Mouse (Mus musculus): ENCODE results near the gene Fam114a1. TPM values are rescaled to one million over a fixed set of nuclear protein-coding genes. Genes with fewer than 3 reads are reported as not detected.

The Fam114a1 gene
- total RNA-seq (2021): 10 to 100 TPM; 35.8 to 37.0 TPM

DNA sequence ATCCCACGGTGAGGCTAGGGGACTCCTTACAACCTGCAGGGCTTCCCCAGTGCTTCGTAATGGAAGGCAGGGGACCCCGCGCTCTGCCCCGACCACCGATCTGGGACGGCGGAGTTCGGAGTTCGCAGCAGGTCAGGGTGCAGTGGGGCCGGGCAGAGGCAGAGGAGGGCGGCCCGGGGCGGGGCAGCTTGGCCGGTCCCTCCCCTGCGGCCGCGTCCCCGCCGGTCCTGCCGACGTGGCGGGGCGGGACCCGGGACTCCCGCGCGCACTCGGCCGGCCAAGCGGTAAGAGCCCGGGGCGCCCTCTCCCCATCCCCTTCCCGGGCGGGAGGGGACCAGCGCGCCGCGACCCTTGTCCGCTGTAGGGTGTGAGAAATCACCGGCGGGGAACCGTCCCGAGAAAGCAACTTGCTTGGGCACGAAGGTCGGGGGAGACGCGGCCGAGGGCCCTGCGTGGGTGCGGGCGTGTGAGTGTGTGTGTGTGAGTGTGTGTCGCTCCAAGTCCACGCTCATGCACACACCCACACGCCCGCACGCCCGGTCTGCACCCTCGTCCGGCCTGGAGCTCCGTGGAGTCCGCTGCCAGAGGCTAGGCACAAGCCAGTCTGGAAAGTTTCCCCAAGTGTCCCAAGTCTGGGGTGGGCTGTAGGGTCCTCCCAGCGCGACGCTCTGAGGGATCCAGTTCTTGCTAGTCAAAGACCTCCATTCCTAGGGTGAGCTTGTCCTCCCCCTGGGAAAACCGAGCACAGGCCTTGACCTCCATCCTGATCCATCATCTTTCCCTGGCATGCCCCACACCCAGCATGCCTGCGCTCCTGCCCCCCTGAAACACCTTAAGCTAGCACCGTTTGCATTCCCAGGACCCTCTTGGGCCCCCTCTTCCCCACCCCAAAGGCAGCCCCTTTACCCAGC lies at the start of gene Fam114a1:
Gene Fam114a1, plus strand, starts transcription at position 211 of the 911 bp plus-strand sequence.
- peak; percentile 82 for DNase-seq

GRCm38 (mm10) chr5:64922891-64923381 lies 46.9 kb upstream of the Fam114a1 start:
- DNase-seq: no peak

DNA sequence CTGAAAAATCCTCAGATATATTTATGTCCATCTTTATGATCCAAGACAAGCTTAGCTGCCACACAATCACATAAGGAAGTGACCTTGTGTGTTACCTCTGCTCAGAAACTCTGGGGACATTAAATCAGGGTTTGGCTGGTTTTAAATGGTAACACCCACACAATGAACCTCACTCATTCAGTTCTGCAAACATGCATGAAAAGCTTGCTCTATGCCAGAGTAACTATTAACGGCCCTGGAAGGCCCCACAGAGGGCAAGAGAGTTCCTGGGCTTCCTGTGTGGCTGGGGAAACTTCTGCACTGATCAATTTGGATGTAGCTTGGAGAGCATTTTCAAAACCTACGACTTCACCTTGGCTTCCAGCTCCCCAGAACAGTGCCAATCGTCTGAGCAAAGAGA lies 37.7 kb upstream of the Fam114a1 start:
- no peak for DNase-seq

- no peak for DNase-seq
These were observed 37.1 kb upstream of the Fam114a1 start for GRCm38 (mm10) chr5:64932775-64933174.

- no peak for DNase-seq
These were observed 18.4 kb upstream of the Fam114a1 start for GRCm38 (mm10) chr5:64951486-64951885.

GRCm38 (mm10) chr5:64954931-64955330 lies 14.9 kb upstream of the Fam114a1 start:
- DNase-seq: no peak

- no peak for DNase-seq
These were observed 10.7 kb upstream of the Fam114a1 start for GRCm38 (mm10) chr5:64958991-64959842.

DNA sequence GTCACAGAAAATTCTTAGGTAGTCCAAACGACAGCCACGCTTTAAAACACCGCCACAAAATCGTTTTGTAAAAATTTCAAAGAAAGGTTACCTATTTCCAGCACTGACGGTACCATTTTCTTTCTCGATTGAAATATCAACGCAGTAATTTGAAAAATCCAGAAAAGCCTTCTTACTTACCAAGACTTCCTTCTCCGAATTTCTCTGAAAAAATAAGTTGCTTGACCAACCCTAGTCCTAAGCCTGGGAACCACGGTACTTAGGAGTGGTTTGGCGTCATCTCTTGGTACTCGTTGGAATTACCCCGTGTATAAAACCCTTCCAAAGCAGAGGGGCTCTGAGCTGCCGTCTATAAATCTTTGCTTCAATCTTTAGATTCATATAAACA lies 10.0 kb upstream of the Fam114a1 start, which contains the start of gene Tlr6:
Gene Tlr6, minus strand, starts transcription at position 255 of the 388 bp plus-strand sequence.
- peak; percentile 73 for DNase-seq

GRCm38 (mm10) chr5:64960857-64961391 lies 8.9 kb upstream of the Fam114a1 start:
- DNase-seq: no peak

GRCm38 (mm10) chr5:64963271-64963670 lies 6.6 kb upstream of the Fam114a1 start:
- DNase-seq: no peak

DNA sequence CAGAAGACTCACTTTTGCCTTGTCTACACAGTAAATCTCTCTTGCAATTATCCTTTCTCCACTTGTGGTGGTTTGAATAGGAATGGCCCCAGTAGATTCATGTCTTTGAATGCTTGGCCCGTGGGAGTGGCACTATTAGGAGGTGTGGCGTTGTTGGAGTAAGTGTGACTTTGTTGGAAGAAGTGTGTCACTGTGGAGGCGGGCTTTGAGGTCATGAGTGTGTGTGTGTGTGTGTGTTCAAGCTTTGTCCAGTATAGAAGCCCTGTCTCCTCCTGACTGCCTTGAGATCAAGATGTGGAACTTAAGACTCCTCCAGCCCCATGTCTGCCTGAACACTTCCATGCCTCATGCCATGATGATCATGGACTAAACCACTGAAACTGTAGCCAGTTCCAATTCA lies 6.1 kb upstream of the Fam114a1 start:
- no peak for DNase-seq

GRCm38 (mm10) chr5:64968961-64969860 lies 660 bp upstream of the Fam114a1 start:
- DNase-seq: peak; percentile 21

GRCm38 (mm10) chr5:64975121-64975520 lies 5.2 kb downstream of the Fam114a1 start:
- DNase-seq: no peak

GRCm38 (mm10) chr5:64977128-64977527 lies 7.3 kb downstream of the Fam114a1 start:
- no peak for DNase-seq

- no peak for DNase-seq
These were observed 16.1 kb downstream of the Fam114a1 start for GRCm38 (mm10) chr5:64985971-64986370.

GRCm38 (mm10) chr5:64989940-64990339 lies 20.1 kb downstream of the Fam114a1 start:
- DNase-seq: no peak

DNA sequence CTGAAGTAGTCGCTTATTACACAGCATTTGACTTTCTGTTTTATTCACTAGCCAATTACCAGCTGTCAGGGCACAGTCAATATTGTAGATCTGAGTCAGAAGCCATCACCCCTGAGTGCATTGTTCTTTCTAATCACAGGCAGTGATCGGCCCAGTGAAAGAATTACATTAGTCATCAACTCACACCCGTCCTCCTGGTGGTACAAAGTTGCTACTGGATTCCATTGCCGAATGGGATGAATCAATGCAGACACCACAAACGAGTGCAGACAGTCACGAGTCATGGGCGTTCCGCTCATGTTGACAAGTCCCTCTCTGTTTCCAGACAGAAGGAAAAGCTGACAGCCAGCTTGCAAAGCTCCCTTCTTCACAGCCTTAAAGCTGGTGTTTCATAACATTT lies 22.7 kb downstream of the Fam114a1 start:
- DNase-seq: peak; percentile 11

GRCm38 (mm10) chr5:64995408-64995807 lies 25.5 kb downstream of the Fam114a1 start:
- no peak for DNase-seq

GRCm38 (mm10) chr5:65002940-65003824 lies 33.3 kb downstream of the Fam114a1 start:
- no peak for DNase-seq

- DNase-seq: no peak
These were observed 34.2 kb downstream of the Fam114a1 start for GRCm38 (mm10) chr5:65003946-65004535.

Data from heart, postnatal 4 days (tissue).